Mouse (Mus musculus) spleen, adult 12 weeks (tissue): ENCODE measurements around the gene Actl7a.

Experiments used
- DNase-seq: peaks from one replicate; pipeline ENCODE4 v3.0.0; 2022; ENCODE audit warnings: low spot score

Gene Actl7a

DNA sequence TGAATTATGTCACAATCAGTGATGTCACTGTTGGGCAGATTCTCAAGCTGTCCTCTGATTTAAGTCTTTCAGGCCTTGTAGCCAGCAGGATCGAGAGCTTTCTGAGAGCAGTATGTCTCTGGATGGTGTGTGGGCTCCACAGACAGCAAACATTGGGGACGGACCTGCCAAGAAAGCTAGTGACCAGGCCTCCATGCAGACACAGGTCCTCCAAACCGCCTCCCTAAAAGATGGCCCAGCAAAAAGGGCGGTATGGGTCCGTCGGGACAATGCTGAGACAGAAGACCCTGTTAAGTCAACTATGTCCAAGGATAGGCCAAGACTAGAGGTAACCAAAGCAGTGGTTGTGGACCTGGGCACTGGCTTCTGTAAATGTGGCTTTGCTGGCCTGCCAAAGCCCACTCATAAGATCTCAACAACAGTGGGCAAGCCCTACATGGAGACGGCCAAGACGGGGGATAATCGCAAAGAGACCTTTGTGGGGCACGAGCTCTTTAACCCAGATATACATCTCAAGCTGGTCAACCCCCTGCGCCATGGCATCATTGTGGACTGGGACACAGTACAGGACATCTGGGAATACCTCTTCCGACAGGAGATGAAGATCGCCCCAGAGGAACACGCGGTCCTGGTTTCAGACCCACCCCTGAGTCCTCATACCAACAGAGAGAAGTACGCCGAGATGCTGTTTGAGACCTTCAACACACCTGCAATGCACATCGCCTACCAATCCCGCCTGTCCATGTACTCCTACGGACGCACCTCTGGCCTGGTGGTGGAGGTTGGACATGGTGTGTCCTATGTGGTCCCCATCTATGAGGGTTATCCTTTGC, at the start of gene Actl7a:
Gene Actl7a, plus strand, starts transcription at position 51 of the 833 bp plus-strand sequence.
- no peak for DNase-seq

DNA sequence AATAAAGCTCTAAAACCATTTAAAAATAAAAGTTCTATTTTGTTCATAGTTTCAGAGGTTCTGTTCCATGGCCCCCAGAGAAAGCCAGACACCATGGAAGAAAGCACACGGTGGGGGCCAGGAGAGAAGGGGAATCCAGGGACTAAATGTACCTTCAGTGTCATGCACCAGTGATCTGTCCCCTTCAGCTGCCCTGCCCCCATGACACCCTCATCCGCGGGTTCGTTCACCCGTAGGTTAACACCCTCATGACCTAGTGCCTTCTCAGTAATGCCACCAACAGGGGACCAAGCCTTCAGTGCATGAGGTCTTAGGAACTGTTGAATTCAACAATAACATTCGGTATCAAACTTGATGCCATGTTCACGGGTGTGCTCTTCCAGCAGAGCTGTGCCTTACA, 46.8 kb upstream of the Actl7a start:
- no peak for DNase-seq

DNA sequence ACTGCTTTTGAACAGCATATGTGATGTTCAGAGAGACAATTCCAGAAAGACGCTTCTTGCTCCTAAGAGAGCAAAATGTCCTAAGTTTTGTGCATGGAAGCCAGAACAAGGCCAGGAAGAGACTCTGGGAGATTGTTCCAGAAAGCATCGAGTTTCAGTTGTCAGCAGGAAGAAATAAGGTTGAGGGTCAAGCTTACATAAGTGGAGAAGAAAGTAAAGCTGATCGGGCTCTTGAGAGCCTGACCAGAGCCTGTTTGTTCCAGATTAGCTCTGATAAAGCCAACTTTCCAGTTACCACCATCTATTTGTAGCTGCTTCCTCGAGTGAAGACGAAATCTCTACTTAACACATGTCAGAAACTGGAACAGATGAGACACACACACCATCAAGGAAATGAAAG, 44.5 kb upstream of the Actl7a start:
- no peak for DNase-seq

DNA sequence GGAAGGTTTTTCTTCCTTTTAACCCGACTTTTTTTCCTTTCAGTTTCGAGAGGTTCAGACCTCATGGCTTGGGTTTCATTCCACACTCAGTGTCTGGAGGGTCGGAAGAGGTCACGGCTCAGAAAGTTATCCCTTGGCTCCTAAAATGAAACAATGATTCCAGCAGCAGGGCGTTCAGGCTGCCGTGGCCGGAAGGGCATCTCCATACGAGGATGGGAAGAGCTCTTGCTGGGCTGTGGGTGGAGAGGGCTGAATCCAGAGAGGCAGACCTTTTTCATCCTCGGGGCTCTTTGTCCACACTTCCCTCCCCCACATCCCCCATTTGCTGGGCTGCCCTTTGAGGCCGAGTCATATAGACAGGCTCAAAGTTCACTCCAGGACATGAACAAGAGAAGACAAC, 41.0 kb upstream of the Actl7a start:
- no peak for DNase-seq

DNA sequence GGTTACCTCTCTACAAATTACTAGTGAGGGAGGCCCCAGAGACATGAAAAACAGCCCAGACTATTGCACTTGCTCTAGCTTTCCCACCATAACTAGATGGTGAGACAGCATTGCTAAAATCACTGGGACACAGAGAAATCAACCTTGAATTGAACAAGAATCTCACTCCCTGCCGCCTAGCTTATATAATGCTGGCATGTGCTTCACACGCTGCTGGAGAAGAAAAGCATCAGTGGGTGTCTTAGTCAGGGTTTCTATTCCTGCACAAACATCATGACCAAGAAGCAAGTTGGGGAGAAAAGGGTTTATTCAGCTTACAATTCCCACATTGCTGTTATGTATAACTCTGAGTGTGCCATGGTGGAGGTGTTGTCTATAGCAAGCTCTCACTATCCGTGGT, 30.1 kb upstream of the Actl7a start:
- no peak for DNase-seq

DNA sequence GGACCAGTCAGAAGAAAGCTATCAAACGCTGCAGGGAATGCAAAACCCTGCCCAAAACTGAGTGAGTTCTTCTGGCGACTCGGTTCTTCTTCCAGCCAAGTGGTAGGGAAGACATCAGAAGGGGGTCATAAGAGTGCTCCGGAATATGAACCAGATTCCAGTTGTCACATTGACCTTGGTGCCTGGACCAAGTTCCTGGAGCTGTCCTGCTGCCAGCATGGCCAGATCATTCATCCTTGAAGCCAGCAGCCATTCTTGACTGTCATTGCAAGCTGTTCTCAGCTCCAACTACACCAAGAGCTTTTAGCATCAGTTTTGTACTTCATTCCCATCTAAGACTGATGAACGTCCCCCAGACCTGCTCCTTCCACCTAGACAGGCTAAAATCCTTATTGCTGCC, 26.4 kb upstream of the Actl7a start:
- no peak for DNase-seq

DNA sequence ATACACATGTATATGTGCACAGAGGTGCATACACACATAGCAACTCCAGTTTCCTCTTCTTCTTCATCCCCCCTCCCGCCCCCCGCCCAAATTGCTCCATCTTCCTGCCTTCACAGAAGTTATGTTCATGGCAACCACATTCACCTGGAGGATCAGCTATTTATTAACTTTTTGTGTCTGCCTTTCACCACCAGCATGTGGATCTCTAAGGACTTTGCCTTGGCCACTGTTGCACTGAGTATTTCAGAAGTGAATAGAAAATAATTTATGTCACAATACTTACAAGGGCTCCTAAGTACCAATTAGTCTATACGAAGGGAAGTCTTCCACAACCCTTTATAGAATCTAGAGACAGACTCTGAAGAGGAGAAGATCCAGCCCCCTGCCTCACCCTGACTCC, 25.3 kb upstream of the Actl7a start:
- DNase-seq, result no peak

DNA sequence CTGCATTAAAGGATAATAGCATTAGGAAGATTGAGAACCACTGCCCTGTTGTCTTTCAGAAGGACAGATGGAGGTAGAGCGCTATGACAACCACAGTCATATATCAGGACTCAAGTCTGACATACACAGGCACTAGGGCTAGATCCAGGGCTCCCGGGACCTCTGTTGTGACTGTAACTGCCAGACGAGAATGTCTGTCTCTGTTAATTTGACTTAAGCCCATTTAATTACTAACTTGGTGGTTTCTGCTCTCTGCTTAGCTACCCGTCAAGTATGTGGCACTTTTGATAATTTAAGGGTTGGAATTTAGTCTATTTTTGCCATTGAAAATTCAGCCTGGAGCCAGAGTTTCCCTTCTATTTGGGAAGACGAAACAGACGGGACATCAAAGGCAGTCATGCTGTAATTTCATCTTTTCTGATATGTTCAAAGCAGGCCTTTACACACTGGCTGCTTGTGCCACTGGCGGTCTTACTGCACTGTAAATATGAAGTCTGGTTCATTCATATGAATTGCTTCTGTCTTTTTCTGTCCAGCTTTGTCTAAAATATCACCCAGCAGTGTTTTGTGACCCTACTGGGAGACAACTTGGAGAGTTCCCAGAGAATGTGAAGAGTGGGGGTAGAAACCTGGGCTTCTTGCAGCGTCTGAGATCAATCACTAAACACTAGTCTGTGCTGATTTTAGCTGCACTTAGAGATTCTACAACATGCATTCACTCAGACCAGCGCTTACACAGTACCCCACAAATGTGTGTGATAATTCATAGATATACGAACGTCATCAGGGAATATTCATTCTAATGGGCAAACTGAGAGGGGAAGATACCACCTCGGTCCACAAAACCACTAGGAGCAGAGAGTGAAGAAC, 24.4 kb upstream of the Actl7a start:
- DNase-seq, result no peak

DNA sequence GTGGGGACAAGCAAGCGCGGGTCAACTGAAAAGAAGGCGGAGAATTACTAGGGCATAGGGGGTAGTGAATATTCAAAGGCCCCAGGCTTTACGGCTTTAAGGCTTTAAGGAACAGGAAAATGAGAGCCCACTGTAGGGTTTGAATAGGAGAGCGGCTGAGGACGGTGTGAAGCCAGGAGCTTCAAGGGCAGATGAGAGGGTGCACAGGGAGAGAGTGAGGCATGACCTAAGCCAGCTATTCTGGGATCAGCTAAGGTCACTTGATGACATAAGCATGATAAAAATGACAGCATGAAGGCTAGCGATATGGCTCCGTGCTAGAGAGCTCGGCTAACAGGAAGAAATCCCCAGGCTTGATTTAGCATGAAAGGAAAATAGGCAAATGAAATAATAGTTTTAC, 23.8 kb upstream of the Actl7a start:
- no peak for DNase-seq

DNA sequence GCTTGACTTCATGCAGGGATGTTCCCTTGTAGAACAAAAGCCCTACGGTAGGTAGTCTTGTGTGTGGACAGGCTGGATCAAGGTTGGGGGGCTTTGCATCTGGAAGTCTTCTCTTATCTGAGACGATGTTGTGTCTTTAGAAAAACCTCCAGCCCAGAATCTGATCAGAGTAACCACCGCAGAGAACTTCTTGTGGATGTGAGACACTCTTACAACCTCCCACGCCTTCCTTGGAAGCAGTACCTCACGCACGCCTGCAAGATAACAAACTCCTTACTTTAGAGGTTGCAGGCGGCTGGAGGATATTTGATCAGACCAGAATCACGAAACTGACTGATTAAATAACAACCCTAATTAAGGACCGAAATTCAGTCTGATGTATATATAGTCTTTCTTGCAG, 22.8 kb upstream of the Actl7a start:
- DNase-seq, result no peak

DNA sequence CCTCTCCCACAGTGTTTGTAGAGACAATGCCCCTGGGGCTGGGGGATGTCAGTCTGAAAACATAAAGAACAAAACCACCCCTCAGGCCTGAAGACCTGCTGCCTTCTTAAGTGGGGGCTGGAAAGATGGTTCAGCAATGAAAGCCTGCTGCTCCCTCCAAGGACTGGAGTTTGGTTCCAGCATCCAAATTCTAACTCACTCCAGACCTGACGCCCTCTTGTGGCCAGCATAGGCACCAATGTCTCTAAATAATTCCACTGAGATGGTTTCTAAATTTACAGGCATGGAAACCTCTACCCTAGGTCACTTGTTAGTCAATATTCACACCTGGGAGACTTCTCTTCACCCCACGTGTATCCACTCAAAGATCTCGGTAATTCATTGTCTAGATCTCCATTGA, 21.7 kb upstream of the Actl7a start:
- no peak for DNase-seq

DNA sequence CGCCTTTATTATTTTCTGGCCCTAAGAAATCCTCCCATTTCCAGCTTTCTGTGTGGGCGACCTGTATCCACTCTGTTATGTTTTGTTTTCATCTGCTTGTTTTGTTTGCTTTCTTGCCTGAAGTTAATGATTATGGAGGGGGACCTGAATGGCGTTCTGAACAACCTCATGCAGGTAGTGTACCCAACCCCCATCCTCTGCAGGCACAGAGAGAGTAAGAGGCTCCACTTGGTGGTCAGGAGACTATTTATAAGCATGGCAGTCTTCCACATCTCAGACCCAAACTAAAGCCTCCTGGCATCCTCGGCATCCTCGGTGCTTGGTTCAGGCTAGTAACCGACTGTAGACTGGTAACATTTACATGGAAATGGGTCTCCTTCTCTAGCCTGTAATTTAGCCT, 20.9 kb upstream of the Actl7a start:
- DNase-seq, result no peak

DNA sequence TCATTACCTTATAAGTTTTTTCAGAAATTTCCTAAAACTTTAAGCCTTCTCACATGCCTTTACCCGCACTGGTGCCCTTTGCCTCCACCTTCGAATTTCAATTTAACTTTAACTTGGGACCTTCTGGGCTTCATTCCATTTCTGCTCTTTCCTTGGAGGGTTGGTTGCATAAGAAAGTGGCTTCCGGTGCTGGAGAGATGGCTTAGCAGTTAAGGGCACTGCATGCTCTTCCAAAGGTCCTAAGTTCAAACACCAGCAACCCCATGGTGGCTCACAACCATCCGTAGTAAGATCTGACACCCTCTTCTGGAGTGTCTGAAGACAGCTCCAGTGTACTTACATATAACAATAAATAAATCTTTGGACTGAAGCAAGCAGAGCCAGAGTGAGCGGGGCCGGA, 20.0 kb upstream of the Actl7a start:
- DNase-seq, result no peak

DNA sequence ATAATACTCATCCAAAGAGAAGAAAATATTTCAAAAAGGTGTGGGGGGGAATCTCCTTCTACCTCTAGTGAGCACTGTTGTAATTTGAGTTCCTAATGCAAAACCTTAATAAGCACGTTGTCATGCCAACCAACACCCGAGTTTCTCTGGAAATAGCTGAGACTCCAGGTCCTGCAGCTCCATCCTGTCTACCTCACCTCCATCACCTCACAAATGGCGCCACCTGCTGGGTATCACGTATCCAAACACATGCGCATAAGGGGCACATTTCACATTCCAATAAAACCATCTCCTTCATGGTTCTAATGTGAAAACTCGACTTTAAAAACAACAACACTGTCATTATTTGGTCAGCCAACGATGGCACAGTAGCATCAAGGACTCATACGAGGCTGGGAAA, 17.4 kb upstream of the Actl7a start:
- DNase-seq, result no peak

DNA sequence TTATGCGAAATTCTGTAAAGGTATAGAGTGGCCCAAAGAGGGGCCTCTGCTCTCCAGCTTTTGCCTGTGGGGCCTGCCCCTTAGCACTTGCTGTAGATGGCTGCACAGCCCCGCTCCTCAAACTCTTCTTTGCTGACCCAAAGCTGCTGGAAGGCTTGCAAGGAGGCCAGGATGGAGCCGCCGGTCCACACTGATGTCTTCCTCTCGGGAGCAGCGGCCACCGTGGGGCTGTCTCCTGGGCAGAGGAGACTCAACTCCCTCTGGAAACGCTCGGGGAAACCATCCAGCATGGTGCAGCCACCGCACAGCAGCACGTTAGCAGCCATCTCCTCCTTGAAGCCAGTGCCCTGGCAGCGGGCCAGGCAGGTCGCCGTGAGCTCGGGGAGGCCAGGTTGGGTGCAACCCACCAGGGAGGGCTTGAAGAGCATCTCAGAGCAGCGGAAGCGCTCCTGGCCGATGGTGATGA, 3.2 kb upstream of the Actl7a start, which contains the start of gene Gm26657:
Gene Gm26657, plus strand, starts transcription at position 51 of the 466 bp plus-strand sequence.
- no peak for DNase-seq

DNA sequence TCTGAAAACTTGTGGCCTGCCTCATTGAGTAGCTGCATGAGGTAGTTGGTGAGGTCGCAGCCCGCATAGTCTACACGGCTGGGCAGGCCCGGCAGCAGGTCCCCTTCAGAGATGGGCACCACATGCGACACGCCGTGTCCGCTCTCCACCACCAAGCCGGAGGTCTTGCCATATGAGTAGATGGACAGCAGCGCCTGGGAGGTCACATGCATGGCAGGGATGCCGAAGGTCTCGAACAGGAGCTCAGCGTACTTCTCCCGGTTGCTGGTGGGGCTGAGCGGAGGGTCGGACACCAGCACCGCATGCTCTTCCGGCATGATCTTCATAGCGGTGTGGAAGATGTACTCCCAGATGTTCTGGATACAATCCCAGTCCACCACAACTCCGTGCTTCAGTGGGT, 2.6 kb upstream of the Actl7a start:
- no peak for DNase-seq

DNA sequence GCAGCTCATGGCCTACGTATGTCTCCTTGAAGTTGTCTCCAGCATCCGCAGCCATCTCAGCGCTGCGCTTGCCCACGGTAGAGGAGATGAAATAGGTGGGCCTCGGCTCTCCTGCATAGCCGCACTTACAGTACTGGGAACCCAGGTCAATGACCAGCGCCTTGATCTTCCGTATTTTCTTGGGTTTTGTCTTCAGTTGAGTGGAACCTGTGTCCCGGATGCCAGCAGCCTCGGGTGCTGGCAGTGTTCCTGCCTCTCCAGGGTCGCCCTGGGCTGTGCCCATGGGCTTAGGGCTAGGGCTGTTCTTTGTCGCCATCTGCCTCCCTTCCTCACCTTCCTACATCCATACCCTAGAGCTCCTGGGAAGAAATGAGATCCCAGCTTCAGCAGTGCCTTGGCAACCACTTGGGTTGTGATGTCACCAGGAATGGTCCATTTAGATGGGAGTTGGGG, 2.1 kb upstream of the Actl7a start, which contains the start of gene Actl7b:
Gene Actl7b, minus strand, starts transcription at position 403 of the 453 bp plus-strand sequence.
- no peak for DNase-seq

DNA sequence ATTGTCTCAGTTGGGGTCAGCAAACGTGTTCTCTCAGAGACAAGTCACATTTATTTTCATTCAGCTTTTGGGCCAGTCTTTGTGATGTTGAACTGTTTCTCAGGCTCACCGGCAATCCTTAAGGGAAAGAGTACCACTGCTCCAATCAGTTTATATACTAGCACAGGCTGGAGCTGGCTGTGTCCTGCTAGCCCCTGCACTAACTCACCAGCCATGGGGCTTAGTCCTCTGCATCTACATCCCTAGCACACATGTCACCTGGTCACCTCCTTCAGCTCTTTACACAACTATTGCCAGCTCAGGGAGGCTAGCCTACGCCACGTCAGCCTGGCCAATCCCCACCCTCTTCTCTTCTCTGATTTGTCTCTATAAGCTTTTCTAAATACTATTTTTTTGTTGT, 515 bp upstream of the Actl7a start:
- DNase-seq, result no peak

DNA sequence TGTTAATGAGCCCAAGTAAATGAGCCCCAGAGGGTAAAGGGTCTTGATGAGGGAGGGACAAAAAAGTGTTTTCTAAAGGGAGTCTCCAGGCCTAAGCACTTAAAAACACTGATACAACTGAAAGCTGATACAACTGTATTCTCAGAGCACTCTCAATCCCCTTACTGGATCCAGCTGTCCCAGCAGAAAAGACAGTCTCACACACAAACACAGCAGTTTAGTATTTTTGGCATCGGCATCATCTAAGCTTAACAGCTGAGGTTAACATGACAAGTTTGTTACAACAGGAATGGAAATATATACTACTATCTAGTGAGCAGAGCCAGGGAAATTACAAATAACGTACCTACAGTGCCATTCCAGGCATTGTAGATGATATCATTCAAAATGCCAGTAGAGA, 3.1 kb downstream of the Actl7a start:
- no peak for DNase-seq

DNA sequence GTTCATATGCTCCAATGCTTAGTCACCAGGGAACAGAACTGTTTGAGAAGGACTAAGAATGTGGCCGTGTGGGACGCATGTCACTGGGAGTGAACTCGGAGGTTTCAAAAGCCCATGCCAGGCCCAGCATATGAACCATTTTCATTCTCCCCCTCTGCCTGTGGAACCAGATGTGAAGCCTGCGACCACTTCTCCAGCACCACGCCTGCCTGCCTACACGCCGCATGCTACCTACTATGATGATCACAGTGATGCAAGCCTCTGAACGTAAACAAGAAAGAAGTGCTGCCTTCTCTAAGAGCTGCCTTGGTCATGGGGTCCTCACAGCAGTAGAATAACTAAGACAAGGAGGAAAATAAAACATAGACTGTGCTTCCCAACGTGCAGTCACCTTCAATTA, 4.2 kb downstream of the Actl7a start:
- DNase-seq, result no peak

DNA sequence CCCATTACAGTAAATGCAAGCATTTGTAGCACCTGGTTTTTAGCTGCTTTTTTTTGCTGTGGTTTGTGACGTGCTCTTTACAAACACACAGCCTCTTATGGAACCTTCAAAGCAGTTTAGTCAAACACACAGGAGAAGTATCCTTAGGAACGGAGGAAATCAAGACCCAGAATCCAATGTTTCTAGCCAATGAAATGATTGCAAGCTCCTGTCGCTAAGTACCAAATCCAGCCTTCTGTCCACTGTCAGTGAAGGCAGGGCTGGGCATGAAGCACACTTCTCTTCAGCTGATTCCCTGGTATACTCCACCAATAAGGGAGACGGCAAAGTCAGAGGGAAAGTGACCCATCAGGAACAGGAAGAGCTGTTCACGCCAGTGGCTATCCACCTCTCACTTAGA, 12.8 kb downstream of the Actl7a start:
- no peak for DNase-seq

DNA sequence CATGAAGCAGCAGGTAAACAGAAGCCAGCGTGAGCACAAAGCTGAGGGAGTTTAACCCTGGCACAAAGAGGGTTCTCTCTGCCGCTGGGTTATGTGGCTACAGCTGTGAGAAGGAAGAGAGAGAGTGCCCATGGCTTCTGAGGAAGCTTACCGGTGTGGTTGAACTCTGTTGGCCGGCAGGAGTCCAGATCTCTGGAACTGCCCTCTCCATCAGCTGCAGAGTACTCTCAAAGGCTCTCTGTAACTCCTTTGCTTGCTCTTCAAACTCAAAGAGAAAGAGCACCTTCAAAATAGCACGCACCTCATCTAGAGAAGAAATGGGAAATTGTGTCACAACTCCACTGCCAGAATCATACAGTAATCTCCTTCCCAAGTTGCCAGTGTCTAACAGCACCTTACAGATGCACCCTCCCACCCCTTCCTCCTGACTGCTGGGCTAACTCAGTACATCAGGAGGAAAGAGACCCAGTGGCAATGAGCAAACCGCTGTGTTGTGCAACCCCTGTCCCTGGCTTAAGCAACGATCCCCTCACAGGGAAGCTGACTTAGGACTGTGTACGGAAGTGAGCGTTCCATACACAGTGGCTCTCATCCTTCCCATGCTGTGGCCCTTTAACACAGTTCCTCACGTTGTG, 13.9 kb downstream of the Actl7a start:
- DNase-seq, result no peak

DNA sequence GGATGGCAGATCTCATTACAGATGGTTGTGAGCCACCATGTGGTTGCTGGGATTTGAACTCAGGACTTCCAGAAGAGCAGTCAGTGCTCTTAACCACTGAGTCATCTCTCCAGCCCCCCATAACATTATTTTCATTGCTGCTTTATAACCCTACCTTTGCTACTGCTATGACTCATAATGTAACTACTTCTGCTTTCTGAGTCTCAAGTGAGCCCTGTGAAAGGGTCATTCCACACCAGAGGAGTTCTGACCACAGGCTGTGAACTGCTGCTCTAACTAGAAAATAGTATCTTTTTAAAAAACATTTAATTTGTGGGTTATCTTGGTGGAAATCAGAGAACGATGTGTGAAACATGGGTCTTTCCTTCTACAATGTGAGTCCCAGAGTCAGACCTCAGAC, 14.5 kb downstream of the Actl7a start:
- no peak for DNase-seq
